Mouse (Mus musculus) forebrain, embryonic 11.5 days (tissue): ENCODE measurements around the gene Mmab. TPM values are rescaled to one million over a fixed set of nuclear protein-coding genes. Genes with fewer than 3 reads are reported as not detected.

ENCODE experiments used
- ATAC-seq: fragments of 200-750 bp; cut with Nextera tagmentation; replicated peaks from 2 replicates; pipeline ENCODE4 v1.8.0; 2017; ENCODE audit warnings: moderate TSS enrichment; ENCODE audit not compliant: low FRiP score
- DNase-seq: peaks from one replicate; pipeline ENCODE4 v3.0.0-alpha.2; 2017; ENCODE audit warnings: low spot score
- H3K27ac ChIP-seq: fragments of 300-500 bp; sonication (generic); 2 replicates; pipeline ENCODE4 v1.5.1; 2014; ENCODE audit warnings: low read depth, low read length
- H3K27me3 ChIP-seq: fragments of 300-500 bp; sonication (generic); 2 replicates; pipeline ENCODE4 v1.6.1; 2014; ENCODE audit warnings: mild to moderate bottlenecking, low read length, mixed read lengths; ENCODE audit not compliant: control insufficient read depth, insufficient read depth
- H3K36me3 ChIP-seq: fragments of 300-500 bp; sonication (generic); 2 replicates; pipeline ENCODE4 v1.6.1; 2014; ENCODE audit warnings: mild to moderate bottlenecking, low read length, moderate library complexity, mixed read lengths; ENCODE audit not compliant: control insufficient read depth, insufficient read depth
- H3K4me1 ChIP-seq: fragments of 300-500 bp; sonication (generic); replicated peaks from 2 replicates; pipeline ENCODE4 v1.6.1; 2014; ENCODE audit warnings: low read length, mixed read lengths; ENCODE audit not compliant: control insufficient read depth, insufficient read depth
- H3K4me2 ChIP-seq: fragments of 300-500 bp; sonication (generic); 2 replicates; pipeline ENCODE4 v1.6.1; 2014; ENCODE audit warnings: low read depth, mild to moderate bottlenecking, low read length, moderate library complexity, mixed read lengths; ENCODE audit not compliant: severe bottlenecking
- H3K4me3 ChIP-seq: fragments of 300-500 bp; sonication (generic); 2 replicates; pipeline ENCODE4 v1.5.1; 2014; ENCODE audit warnings: low read depth, low read length
- H3K9ac ChIP-seq: fragments of 300-500 bp; sonication (generic); 2 replicates; pipeline ENCODE4 v1.6.1; 2014; ENCODE audit warnings: low read length
- H3K9me3 ChIP-seq: fragments of 300-500 bp; sonication (generic); 2 replicates; pipeline ENCODE4 v1.6.1; 2016; ENCODE audit warnings: low read length, mixed read lengths; ENCODE audit not compliant: control insufficient read depth
- WGBS: fragments of 180-500 bp; shearing (Covaris S2); extraction: QIAGEN DNeasy Blood & Tissue Kit; methylation state at CpG from one replicate; pipeline ENCODE4 v1.1.7; 2014; 5-methylcytosine and 5-hydroxymethylcytosine counted together
- polyA plus RNA-seq: library from polyadenylated mRNA; unstranded; fragments of >200 nt; fragmentation: Nextera tagmentation; extraction: Ambion mirVana; gene quantifications from 2 replicates; pipeline ENCODE4 v1.2.1, GENCODE M21; 2014

The Mmab gene
- polyA plus RNA-seq, 1 experiment from 2014 or later, result 27.7 TPM

DNA sequence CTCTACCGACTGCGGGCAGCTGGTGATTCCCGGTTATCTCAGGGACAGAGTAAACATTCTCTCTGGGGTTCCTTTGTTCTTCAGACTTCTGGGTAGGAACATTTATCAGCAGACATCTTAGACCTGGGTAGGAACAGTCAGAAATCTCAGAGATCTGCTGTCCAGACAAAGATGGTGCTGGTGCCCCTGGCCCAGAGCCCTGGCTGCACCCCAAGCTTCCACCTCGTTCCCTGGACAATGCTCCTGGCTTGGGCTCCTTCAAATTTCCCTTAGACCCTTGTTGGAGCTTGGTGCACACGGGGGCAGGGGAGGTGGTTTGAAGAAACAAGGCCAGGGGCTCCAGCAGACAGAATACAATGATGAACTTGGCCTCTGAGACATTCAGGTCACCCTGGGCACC is 21.3 kb downstream of the Mmab start:
- H3K27me3 ChIP-seq, result no peaks in the 10 kb centered on the region
- no peak for DNase-seq
- H3K4me2 ChIP-seq, result no peak overlapping the region
- no peaks in the 10 kb centered on the region for H3K9me3 ChIP-seq
- H3K9ac ChIP-seq, result no peak overlapping the region
- 59% methylated on average over 5 of the region's 5 CpGs for WGBS
- no peak overlapping the region for H3K4me3 ChIP-seq
- no peak for ATAC-seq
- H3K27ac ChIP-seq, result no peak overlapping the region
- H3K4me1 ChIP-seq, result no peaks in the 10 kb centered on the region
- no peaks in the 10 kb centered on the region; the same call in 1 of the 2 replicates for H3K36me3 ChIP-seq

DNA sequence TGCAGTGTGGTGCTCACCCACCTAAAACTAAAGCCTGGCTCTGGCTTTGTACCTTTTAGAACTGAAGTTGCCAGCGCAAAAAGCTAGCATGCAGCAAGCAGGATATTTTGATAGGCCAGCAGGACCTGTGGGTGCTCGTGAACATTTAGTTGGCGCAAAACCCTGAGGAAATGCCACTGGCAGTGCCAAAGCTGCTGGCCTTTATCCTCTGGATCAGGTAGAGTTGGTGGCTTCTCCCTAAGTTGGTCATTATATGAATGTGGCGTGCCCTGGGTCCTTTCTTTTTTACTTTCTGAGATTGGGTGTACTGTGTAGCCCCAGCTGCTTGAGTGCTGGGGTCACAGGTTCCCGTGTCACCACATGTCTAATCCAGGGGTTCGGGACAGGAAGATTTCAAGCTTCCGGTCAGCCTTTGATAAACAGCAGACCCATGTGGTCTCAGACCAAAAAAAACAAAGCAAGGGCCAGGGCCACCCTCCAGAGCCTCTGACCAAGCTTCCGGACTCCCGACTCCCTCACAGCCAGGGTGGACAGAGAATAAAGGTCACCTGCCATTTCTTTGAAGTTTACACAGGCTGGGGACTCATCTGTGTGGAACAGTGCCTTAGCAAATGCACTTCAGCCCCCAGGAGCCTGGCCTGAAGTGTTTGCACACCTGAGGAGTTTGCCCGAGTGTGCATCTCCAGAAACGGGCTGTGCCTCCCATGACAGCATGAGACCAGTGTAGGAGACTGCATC is 22.1 kb downstream of the Mmab start:
- no peak overlapping the region for H3K4me3 ChIP-seq
- no peak for ATAC-seq
- no peak overlapping the region for H3K4me2 ChIP-seq
- H3K27me3 ChIP-seq, result no peaks in the 10 kb centered on the region
- no peak for DNase-seq
- no peak overlapping the region for H3K9ac ChIP-seq
- peaks cover 2% of the 10 kb centered on the region; the same call in 1 of the 2 replicates for H3K36me3 ChIP-seq
- no peaks in the 10 kb centered on the region for H3K4me1 ChIP-seq
- 85% methylated on average over 11 of the region's 11 CpGs for WGBS
- no peaks in the 10 kb centered on the region for H3K9me3 ChIP-seq
- no peak overlapping the region for H3K27ac ChIP-seq

DNA sequence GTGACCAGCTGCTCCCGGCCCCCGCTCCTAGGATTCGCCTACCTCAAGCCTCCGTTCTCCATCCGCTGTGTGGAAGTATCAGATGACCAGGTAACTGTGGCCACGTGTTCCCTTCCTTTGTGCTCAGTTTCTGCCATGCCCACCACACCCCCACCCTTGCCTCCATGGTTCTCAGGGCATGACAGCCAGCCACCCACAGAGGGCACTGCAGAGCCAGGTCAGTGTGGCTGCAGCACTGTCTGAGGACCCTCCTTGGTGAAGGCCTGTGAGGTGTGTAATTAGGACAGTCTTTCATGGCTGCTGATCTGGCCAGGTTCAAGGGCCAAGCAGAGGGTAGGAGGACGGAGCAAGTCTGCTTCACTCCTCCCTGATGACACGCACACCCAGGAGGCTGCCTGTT is 25.3 kb downstream of the Mmab start:
- Histone ChIP-seq H3K27ac (no peak overlapping the region), H3K27me3 (no peaks in the 10 kb centered on the region), H3K36me3 (peaks cover 2% of the 10 kb centered on the region; the same call in 1 of the 2 replicates), H3K4me2 (no peak overlapping the region), H3K9me3 (no peaks in the 10 kb centered on the region), H3K4me1 (no peaks in the 10 kb centered on the region), H3K4me3 (no peak overlapping the region), H3K9ac (no peak overlapping the region)
- ATAC-seq, result no peak
- 88% methylated on average over 8 of the region's 8 CpGs for WGBS
- DNase-seq, result no peak

DNA sequence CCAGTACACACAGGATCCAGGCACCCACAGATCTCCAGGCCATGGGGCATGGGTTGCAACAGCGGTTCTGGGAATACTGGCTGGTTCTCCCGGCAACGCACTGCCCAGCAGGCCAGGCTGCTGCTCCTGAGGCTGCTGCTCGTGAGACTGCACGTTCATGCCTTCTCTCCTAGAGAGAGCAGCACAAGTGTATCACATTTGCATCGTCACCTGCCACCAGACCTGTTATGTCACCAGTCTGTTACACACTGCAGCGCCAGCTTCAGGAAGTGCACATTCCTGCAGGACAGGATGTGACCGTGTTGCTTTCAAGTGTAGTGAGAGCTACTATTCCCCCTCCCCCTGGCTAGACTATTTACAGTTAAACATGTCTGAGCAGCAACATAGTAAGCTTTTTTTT is 27.0 kb downstream of the Mmab start:
- Histone ChIP-seq H3K4me3 (no peak overlapping the region), H3K4me2 (no peak overlapping the region), H3K36me3 (peaks cover 8% of the 10 kb centered on the region; the same call in 1 of the 2 replicates), H3K27ac (no peak overlapping the region), H3K4me1 (no peaks in the 10 kb centered on the region), H3K9ac (no peak overlapping the region), H3K27me3 (no peaks in the 10 kb centered on the region), H3K9me3 (no peaks in the 10 kb centered on the region)
- ATAC-seq (no peak), DNase-seq (no peak)
- WGBS, result 90% methylated on average over 8 of the region's 8 CpGs

DNA sequence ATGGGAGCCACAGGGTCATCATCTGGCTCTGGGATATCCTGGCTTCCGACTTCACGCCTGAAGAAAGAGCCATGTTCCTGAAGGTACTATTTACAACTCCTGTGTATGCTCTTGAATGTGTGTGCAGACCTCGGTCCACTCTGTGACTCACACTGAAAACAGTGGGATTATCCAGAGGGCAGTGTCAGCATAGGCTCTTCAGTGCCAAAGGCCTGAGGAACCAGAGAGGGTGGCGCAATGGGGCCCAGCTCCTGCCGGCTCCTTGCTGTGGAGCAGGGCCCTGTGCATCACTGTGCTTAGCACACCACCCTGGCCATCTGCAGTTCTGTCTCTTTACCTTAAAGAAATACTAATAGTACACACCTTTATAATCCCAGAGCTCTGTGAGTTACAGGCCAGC is 28.3 kb downstream of the Mmab start:
- WGBS, result 93% methylated on average over 5 of the region's 5 CpGs
- Histone ChIP-seq H3K9me3 (no peaks in the 10 kb centered on the region), H3K9ac (no peak overlapping the region), H3K27me3 (no peaks in the 10 kb centered on the region), H3K27ac (no peak overlapping the region), H3K4me3 (no peak overlapping the region), H3K36me3 (peaks cover 12% of the 10 kb centered on the region; the same call in 1 of the 2 replicates), H3K4me2 (no peak overlapping the region), H3K4me1 (no peaks in the 10 kb centered on the region)
- ATAC-seq, result no peak
- DNase-seq, result no peak

DNA sequence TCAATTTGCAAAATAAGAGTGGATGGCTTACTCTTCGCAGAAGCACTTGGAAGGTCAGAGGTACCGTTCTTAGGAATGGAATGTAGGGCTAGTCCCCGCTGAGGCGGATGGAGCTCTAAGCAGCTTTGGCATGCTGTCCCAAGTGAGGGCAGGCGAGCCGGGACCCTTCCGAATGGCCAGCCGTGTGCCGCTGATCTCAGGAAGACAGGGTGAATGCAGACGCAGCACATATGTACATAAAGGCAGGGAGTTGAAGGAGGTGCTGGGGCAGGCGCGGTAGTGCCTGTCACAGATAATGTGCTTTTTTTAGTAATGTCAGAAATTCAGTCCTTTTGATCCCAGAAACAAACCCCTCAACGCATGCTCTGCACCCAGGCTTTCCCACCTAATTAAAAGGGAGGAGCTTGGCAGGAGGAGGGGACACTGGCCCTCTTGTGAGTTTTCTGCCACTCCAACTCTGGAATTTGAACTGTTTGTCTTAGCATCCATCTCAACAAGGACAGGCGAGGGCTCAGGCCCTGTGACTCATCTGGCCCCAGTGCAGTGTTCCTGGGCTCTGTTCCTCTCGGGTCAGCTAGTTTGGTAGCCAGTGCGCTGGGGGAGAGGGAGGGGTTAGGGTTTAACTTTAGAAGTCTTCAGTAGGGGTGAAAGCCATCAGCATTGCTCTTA is 30.7 kb downstream of the Mmab start:
- Histone ChIP-seq H3K4me3 (no peak overlapping the region), H3K4me1 (no peaks in the 10 kb centered on the region), H3K27ac (no peak overlapping the region), H3K36me3 (peaks cover 15% of the 10 kb centered on the region; the same call in 1 of the 2 replicates), H3K9ac (no peak overlapping the region), H3K4me2 (no peak overlapping the region), H3K27me3 (no peaks in the 10 kb centered on the region), H3K9me3 (no peaks in the 10 kb centered on the region)
- no peak for ATAC-seq
- WGBS, result 88% methylated on average over 16 of the region's 16 CpGs
- DNase-seq, result no peak

DNA sequence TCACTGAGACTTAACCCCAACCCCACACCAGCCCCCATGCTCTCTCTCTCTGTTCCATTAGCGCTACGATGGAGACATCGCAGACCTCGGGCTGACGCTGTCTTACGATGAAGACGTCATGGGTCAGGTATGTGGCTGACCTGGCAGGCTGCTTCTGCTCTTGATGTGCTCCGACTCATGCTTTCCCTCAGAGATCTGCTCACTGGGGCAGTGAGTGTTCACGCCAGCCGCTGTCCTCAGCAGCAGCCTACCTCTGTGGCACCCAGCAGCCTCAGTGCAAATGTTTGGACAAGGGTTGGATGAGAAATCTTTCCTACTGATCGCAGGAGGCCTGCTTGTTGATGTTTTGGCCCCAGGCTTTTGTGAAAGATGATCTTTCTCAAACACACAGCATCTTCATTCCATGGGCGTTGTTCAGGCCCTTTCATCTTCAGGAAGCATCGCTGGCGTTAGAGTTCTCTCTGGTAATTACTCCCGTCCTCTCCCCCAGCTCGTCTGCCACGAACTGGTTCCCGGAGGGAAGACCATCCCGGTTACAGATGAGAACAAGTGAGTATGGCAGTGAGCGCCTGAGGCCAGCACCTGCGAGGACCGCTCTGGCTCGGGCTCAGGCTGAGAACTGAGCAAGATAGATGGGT is 31.4 kb downstream of the Mmab start:
- 85% methylated on average over 23 of the region's 23 CpGs for WGBS

DNA sequence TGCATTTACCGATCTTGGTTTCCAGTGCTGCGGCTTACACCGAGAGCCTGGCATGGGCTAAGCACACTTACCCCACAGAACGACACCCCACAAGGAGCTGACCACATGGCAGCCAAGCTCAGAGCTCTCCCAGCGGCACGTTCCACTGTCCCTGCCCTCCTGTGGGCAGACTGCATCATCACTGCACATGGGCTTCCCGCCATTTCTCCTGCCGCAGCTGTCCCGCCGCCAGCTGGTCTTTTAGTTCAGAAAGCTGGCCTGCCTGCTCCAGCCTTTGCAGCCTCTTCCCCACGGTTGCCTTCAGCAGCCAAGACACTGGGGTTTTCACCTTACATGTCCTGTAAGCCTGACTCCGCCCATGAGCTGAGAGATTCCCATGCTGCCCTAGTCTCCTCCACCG is 33.4 kb downstream of the Mmab start:
- H3K4me3 ChIP-seq, result no peak overlapping the region
- H3K27ac ChIP-seq, result no peak overlapping the region
- H3K27me3 ChIP-seq, result no peaks in the 10 kb centered on the region
- DNase-seq (no peak), ATAC-seq (no peak)
- 91% methylated on average over 13 of the region's 13 CpGs for WGBS
- no peak overlapping the region for H3K9ac ChIP-seq
- peaks cover 13% of the 10 kb centered on the region; the same call in 1 of the 2 replicates for H3K36me3 ChIP-seq
- no peaks in the 10 kb centered on the region for H3K9me3 ChIP-seq
- H3K4me2 ChIP-seq, result no peak overlapping the region
- H3K4me1 ChIP-seq, result no peaks in the 10 kb centered on the region

More for the DNA sequence above, 31.4 kb downstream of the Mmab start:
- DNase-seq (no peak), ATAC-seq (no peak)
- Histone ChIP-seq H3K36me3 (peaks cover 15% of the 10 kb centered on the region; the same call in 1 of the 2 replicates), H3K27ac (no peak overlapping the region), H3K27me3 (no peaks in the 10 kb centered on the region), H3K4me1 (no peaks in the 10 kb centered on the region), H3K4me2 (no peak overlapping the region), H3K9me3 (no peaks in the 10 kb centered on the region), H3K9ac (no peak overlapping the region), H3K4me3 (no peak overlapping the region)
